Mouse (Mus musculus) olfactory bulb, adult 2 months (tissue): ENCODE measurements at regions not wholly inside any gene's neighbourhood (a gene's known extent, or its start where the extent isn't known, plus 50 kb on each side); places are given as distances from the start of the nearest gene placed in this dataset.

Experiments
- CTCF ChIP-seq: fragments of 200-500 bp; IDR thresholded peaks from 2 replicates; pipeline ENCODE4 v1.5.1; 2012; ENCODE audit warnings: low read depth, mild to moderate bottlenecking, low read length, moderate library complexity; ENCODE audit not compliant: insufficient read depth
- POLR2A ChIP-seq: fragments of 200-500 bp; IDR thresholded peaks from 2 replicates; pipeline ENCODE4 v1.6.1; 2012; ENCODE audit warnings: mild to moderate bottlenecking, low read depth, low read length, moderate library complexity; ENCODE audit not compliant: insufficient read depth

DNA sequence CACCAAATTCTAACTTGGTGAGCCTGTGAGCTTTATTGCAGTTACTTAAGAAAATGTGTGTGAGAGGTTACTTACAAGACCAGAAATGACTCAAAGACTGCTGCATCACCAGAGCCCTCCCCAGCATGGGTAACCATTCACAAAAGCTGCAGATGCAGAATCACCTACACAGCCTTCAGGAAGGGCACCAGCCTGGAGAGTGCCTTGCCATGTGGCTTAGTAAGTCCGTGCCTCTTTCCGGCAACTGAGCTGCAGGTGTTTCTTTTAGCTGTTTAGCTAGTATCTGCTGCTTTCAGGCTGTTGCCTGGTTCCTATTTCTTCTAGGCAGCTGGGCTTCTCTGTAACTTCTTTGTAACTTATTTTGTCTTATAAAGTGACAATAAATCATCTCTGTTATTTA lies 213.2 kb upstream of the Stxbp6 start:
- no peak for TF ChIP-seq CTCF
- TF ChIP-seq POLR2A: no peak
